Mouse (Mus musculus) T-cell, adult 2 months (primary cell): ENCODE measurements around the gene Lcmt1.

Experiments
- DNase-seq: peaks from one replicate; pipeline ENCODE4 v3.0.0; 2022; ENCODE audit warnings: low spot score

Gene Lcmt1

GRCm38 (mm10) chr7:123401121-123401520 is 31.5 kb downstream of the Lcmt1 start:
- DNase-seq, result no peak

GRCm38 (mm10) chr7:123404198-123404597 is 34.6 kb downstream of the Lcmt1 start:
- DNase-seq, result no peak

GRCm38 (mm10) chr7:123405619-123406018 is 36.0 kb downstream of the Lcmt1 start:
- no peak for DNase-seq

GRCm38 (mm10) chr7:123406988-123407387 is 37.4 kb downstream of the Lcmt1 start:
- no peak for DNase-seq

- no peak for DNase-seq
Measured at GRCm38 (mm10) chr7:123410502-123410901, 40.9 kb downstream of the Lcmt1 start.

- DNase-seq, result no peak
Measured at GRCm38 (mm10) chr7:123411109-123411508, 41.5 kb downstream of the Lcmt1 start.

- no peak for DNase-seq
Measured at GRCm38 (mm10) chr7:123412143-123412542, 42.6 kb downstream of the Lcmt1 start.

GRCm38 (mm10) chr7:123416803-123417202 is 47.2 kb downstream of the Lcmt1 start:
- no peak for DNase-seq

- no peak for DNase-seq
Measured at GRCm38 (mm10) chr7:123417661-123418060, 48.1 kb downstream of the Lcmt1 start.

GRCm38 (mm10) chr7:123419984-123420383 is 50.4 kb downstream of the Lcmt1 start:
- DNase-seq, result no peak

GRCm38 (mm10) chr7:123421958-123422357 is 52.4 kb downstream of the Lcmt1 start:
- DNase-seq, result no peak

- no peak for DNase-seq
Measured at GRCm38 (mm10) chr7:123424281-123424680, 54.7 kb downstream of the Lcmt1 start.

GRCm38 (mm10) chr7:123425134-123425757 is 55.7 kb downstream of the Lcmt1 start:
- no peak for DNase-seq

- no peak for DNase-seq
Measured at GRCm38 (mm10) chr7:123429624-123430410, 60.2 kb downstream of the Lcmt1 start.

- no peak for DNase-seq
Measured at GRCm38 (mm10) chr7:123430411-123430705, 60.8 kb downstream of the Lcmt1 start.

- DNase-seq, result no peak
Measured at GRCm38 (mm10) chr7:123431206-123431605, 61.6 kb downstream of the Lcmt1 start.

- no peak for DNase-seq
Measured at GRCm38 (mm10) chr7:123442079-123442478, 72.5 kb downstream of the Lcmt1 start.

GRCm38 (mm10) chr7:123448794-123449193 is 79.2 kb downstream of the Lcmt1 start:
- no peak for DNase-seq

- DNase-seq, result no peak
Measured at GRCm38 (mm10) chr7:123449676-123450075, 80.1 kb downstream of the Lcmt1 start.

GRCm38 (mm10) chr7:123450515-123450914 is 80.9 kb downstream of the Lcmt1 start:
- no peak for DNase-seq

- no peak for DNase-seq
Measured at GRCm38 (mm10) chr7:123452551-123452950, 83.0 kb downstream of the Lcmt1 start.

- no peak for DNase-seq
Measured at GRCm38 (mm10) chr7:123453066-123453465, 83.5 kb downstream of the Lcmt1 start.

GRCm38 (mm10) chr7:123455088-123455487 is 85.5 kb downstream of the Lcmt1 start:
- no peak for DNase-seq

- DNase-seq, result no peak
Measured at GRCm38 (mm10) chr7:123458309-123458708, 88.7 kb downstream of the Lcmt1 start.
